Mouse (Mus musculus): Measurements from ENCODE around the gene Clca3b. TPM values are rescaled to one million over a fixed set of nuclear protein-coding genes. Genes with fewer than 3 reads are reported as not detected.
"Not testable (repeated sequence)": the region's sequence is repeated elsewhere in the genome, so short reads cannot be mapped to it uniquely, and the experiment has no call there.

Gene Clca3b
- not detected for total RNA-seq (2021)
- long read RNA-seq, experiment 1: 0 reads
- long read RNA-seq, experiment 2: 0 reads

GRCm38 (mm10) chr3:144849014-144849556 is at the start of gene Clca3b:
Gene Clca3b (minus strand): TSS chr3:144849357.
- not testable (repeated sequence) for DNase-seq (ENCODE audit: low spot score in 2 of 2)

- no peak for DNase-seq (ENCODE audit: low spot score in 2 of 2)
Measured at GRCm38 (mm10) chr3:144897042-144897678, 48.0 kb upstream of the Clca3b start.

GRCm38 (mm10) chr3:144890246-144890758 is 41.1 kb upstream of the Clca3b start:
- DNase-seq (ENCODE audit: low spot score in 2 of 2): no peak

GRCm38 (mm10) chr3:144886957-144887356 is 37.8 kb upstream of the Clca3b start:
- DNase-seq (ENCODE audit: low spot score in 2 of 2): no peak

- not testable (repeated sequence) for DNase-seq (ENCODE audit: low spot score in 2 of 2)
Measured at GRCm38 (mm10) chr3:144872012-144872411, 22.9 kb upstream of the Clca3b start.

GRCm38 (mm10) chr3:144849584-144849983 is 427 bp upstream of the Clca3b start:
- no peak for DNase-seq (ENCODE audit: low spot score in 2 of 2)

GRCm38 (mm10) chr3:144827257-144827656 is 21.9 kb downstream of the Clca3b start:
- DNase-seq (ENCODE audit: low spot score in 2 of 2): no peak

GRCm38 (mm10) chr3:144825151-144825550 is 24.0 kb downstream of the Clca3b start:
- DNase-seq (ENCODE audit: low spot score in 2 of 2): peak; percentile 45 to 76

- DNase-seq (ENCODE audit: low spot score in 2 of 2): no peak
Measured at GRCm38 (mm10) chr3:144823331-144823730, 25.8 kb downstream of the Clca3b start.

GRCm38 (mm10) chr3:144820632-144821031 is 28.5 kb downstream of the Clca3b start:
- no peak for DNase-seq (ENCODE audit: low spot score in 2 of 2)

- DNase-seq (ENCODE audit: low spot score in 2 of 2): not testable (repeated sequence)
Measured at GRCm38 (mm10) chr3:144819219-144819618, 29.9 kb downstream of the Clca3b start, which contains the start of gene Clca3a2. Gene Clca3a2 (minus strand): TSS chr3:144819494.

GRCm38 (mm10) chr3:144813336-144813735 is 35.8 kb downstream of the Clca3b start:
- not testable (repeated sequence) for DNase-seq (ENCODE audit: low spot score in 2 of 2)

- no peak for DNase-seq (ENCODE audit: low spot score in 2 of 2)
Measured at GRCm38 (mm10) chr3:144811821-144812220, 37.3 kb downstream of the Clca3b start.

- not testable (repeated sequence) for DNase-seq (ENCODE audit: low spot score in 2 of 2)
Measured at GRCm38 (mm10) chr3:144808153-144808925, 40.8 kb downstream of the Clca3b start.

- not testable (repeated sequence) for DNase-seq (ENCODE audit: low spot score in 2 of 2)
Measured at GRCm38 (mm10) chr3:144806626-144807025, 42.5 kb downstream of the Clca3b start.

GRCm38 (mm10) chr3:144801861-144802260 is 47.3 kb downstream of the Clca3b start:
- no peak for DNase-seq (ENCODE audit: low spot score in 2 of 2)

GRCm38 (mm10) chr3:144785181-144786148 is 63.7 kb downstream of the Clca3b start:
- DNase-seq (ENCODE audit: low spot score in 2 of 2): no peak
